Mouse (Mus musculus) thymus, postnatal 10 days (tissue): ENCODE results near the gene Fbxl13.
A peak's percentile ranks its signal among the peaks of the same experiment; 100 is the strongest.
"Not testable (repeated sequence)": the region's sequence is repeated elsewhere in the genome, so short reads cannot be mapped to it uniquely, and the experiment has no call there.

Experiments
- DNase-seq, 2 experiments: peaks; one replicate each; pipeline ENCODE4 v3.0.0; 2021; ENCODE audit warnings: low spot score in 2 of 2

The Fbxl13 gene

GRCm38 (mm10) chr5:21658038-21658437 lies 12.6 kb upstream of the Fbxl13 start:
- DNase-seq = no peak

GRCm38 (mm10) chr5:21656912-21657311 lies 11.5 kb upstream of the Fbxl13 start:
- no peak for DNase-seq

- no peak for DNase-seq
Measured at GRCm38 (mm10) chr5:21651885-21652612, 6.6 kb upstream of the Fbxl13 start.

- DNase-seq = no peak
Measured at GRCm38 (mm10) chr5:21650736-21651135, 5.3 kb upstream of the Fbxl13 start.

- DNase-seq = no peak
Measured at GRCm38 (mm10) chr5:21646133-21646491, 678 bp upstream of the Fbxl13 start.

GRCm38 (mm10) chr5:21644891-21645438 lies 469 bp downstream of the Fbxl13 start:
- peak in 1 of 2 experiments; percentile 59 for DNase-seq

GRCm38 (mm10) chr5:21643606-21644005 lies 1.8 kb downstream of the Fbxl13 start:
- DNase-seq = no peak

GRCm38 (mm10) chr5:21640961-21641360 lies 4.5 kb downstream of the Fbxl13 start:
- peak in 1 of 2 experiments; percentile 36 for DNase-seq

GRCm38 (mm10) chr5:21625916-21626315 lies 19.5 kb downstream of the Fbxl13 start:
- no peak for DNase-seq

- no peak for DNase-seq
Measured at GRCm38 (mm10) chr5:21616450-21617009, 28.9 kb downstream of the Fbxl13 start.

GRCm38 (mm10) chr5:21614299-21614698 lies 31.1 kb downstream of the Fbxl13 start:
- not testable (repeated sequence) for DNase-seq

- no peak for DNase-seq
Measured at GRCm38 (mm10) chr5:21610996-21611395, 34.4 kb downstream of the Fbxl13 start.

GRCm38 (mm10) chr5:21608311-21609304 lies 36.8 kb downstream of the Fbxl13 start:
- no peak for DNase-seq

- DNase-seq = no peak
Measured at GRCm38 (mm10) chr5:21605936-21606335, 39.5 kb downstream of the Fbxl13 start.

- DNase-seq = no peak
Measured at GRCm38 (mm10) chr5:21599961-21600360, 45.5 kb downstream of the Fbxl13 start.

- DNase-seq = not testable (repeated sequence)
Measured at GRCm38 (mm10) chr5:21599536-21599935, 45.9 kb downstream of the Fbxl13 start.

- no peak for DNase-seq
Measured at GRCm38 (mm10) chr5:21593201-21593709, 52.2 kb downstream of the Fbxl13 start.

- no peak for DNase-seq
Measured at GRCm38 (mm10) chr5:21592106-21592505, 53.3 kb downstream of the Fbxl13 start.

- no peak for DNase-seq
Measured at GRCm38 (mm10) chr5:21588220-21588619, 57.2 kb downstream of the Fbxl13 start.

GRCm38 (mm10) chr5:21587683-21588082 lies 57.8 kb downstream of the Fbxl13 start:
- DNase-seq = no peak

- peak; percentile 6 to 35 for DNase-seq
Measured at GRCm38 (mm10) chr5:21586763-21587162, 58.7 kb downstream of the Fbxl13 start.

- DNase-seq = no peak
Measured at GRCm38 (mm10) chr5:21578136-21578535, 67.3 kb downstream of the Fbxl13 start.
